Mouse (Mus musculus) midbrain, embryonic 14.5 days (tissue): ENCODE data around the gene Ywhab. TPM values are rescaled to one million over a fixed set of nuclear protein-coding genes. Genes with fewer than 3 reads are reported as not detected.

Source experiments
- ATAC-seq: fragments of 200-750 bp; cut with Nextera tagmentation; 2 replicates; pipeline ENCODE4 v1.8.0; 2017; ENCODE audit warnings: moderate number of reproducible peaks, moderate library complexity; ENCODE audit not compliant: low FRiP score, low TSS enrichment
- DNase-seq: peaks from one replicate; pipeline ENCODE4 v3.0.0-alpha.2; 2015
- H3K27ac ChIP-seq: fragments of 300-500 bp; sonication (generic); replicated peaks from 2 replicates; pipeline ENCODE4 v1.5.1; 2014; ENCODE audit warnings: mild to moderate bottlenecking, low read depth, low read length, moderate library complexity
- H3K27me3 ChIP-seq: fragments of 300-500 bp; sonication (generic); 2 replicates; pipeline ENCODE4 v1.6.1; 2014; ENCODE audit warnings: low read length, control low read depth, mixed read lengths; ENCODE audit not compliant: control insufficient read depth, insufficient read depth
- H3K36me3 ChIP-seq: fragments of 300-500 bp; sonication (generic); 2 replicates; pipeline ENCODE4 v1.6.1; 2014; ENCODE audit warnings: low read length, control low read depth; ENCODE audit not compliant: control insufficient read depth, insufficient read depth
- H3K4me1 ChIP-seq: fragments of 300-500 bp; sonication (generic); 2 replicates; pipeline ENCODE4 v1.6.1; 2014; ENCODE audit warnings: mild to moderate bottlenecking, antibody characterized with exemption, low read length, control low read depth; ENCODE audit not compliant: control insufficient read depth, insufficient read depth
- H3K4me2 ChIP-seq: fragments of 300-500 bp; sonication (generic); 2 replicates; pipeline ENCODE4 v1.6.1; 2014; ENCODE audit warnings: mild to moderate bottlenecking, low read length, moderate library complexity
- H3K4me3 ChIP-seq: fragments of 300-500 bp; sonication (generic); replicated peaks from 2 replicates; pipeline ENCODE4 v1.5.1; 2014; ENCODE audit warnings: low read depth, low read length
- H3K9ac ChIP-seq: fragments of 300-500 bp; sonication (generic); replicated peaks from 2 replicates; pipeline ENCODE4 v1.6.1; 2014; ENCODE audit warnings: mild to moderate bottlenecking, low read length, moderate library complexity
- H3K9me3 ChIP-seq: fragments of 300-500 bp; sonication (generic); 2 replicates; pipeline ENCODE4 v1.6.1; 2016; ENCODE audit warnings: low read length, control low read depth, mixed read lengths; ENCODE audit not compliant: control insufficient read depth
- WGBS: fragments of 180-500 bp; shearing (Covaris S2); extraction: QIAGEN DNeasy Blood & Tissue Kit; methylation state at CpG from one replicate; pipeline ENCODE4 v1.1.7; 2014; 5-methylcytosine and 5-hydroxymethylcytosine counted together
- polyA plus RNA-seq: library from polyadenylated mRNA; unstranded; fragments of >200 nt; fragmentation: Nextera tagmentation; extraction: Ambion mirVana; gene quantifications from 2 replicates; pipeline ENCODE4 v1.2.1, GENCODE M21; 2014

Ywhab gene
- polyA plus RNA-seq, 1 experiment from 2014 or later = 437 TPM

DNA sequence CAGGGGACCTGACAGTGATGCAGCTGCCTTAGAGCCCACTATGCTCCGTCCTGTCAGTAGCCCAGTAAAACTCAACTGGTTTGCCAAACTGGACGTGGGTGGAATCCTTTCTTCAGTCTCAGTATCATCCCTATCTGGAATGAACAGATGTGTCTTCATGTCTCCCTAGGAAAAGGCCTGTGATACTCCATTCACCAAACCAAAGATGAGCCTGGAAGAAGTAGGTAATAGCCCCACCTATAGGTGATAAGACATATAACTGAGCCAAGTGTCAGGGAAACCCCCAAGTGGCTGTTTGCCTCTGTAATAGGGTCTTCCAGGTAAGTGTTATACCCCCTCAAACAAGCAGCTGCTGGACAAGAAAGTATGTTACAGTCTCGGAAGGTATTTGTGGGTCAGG, 24.1 kb downstream of the Ywhab start:
- 91% methylated on average over 3 of the region's 3 CpGs for WGBS
- Histone ChIP-seq H3K36me3 (peaks cover 59% of the 10 kb centered on the region), H3K4me2 (no peak overlapping the region), H3K4me3 (no peak overlapping the region), H3K9me3 (no peaks in the 10 kb centered on the region), H3K9ac (no peak overlapping the region), H3K27ac (no peak overlapping the region), H3K27me3 (no peaks in the 10 kb centered on the region), H3K4me1 (no peaks in the 10 kb centered on the region)
- no peak for ATAC-seq
- peak; percentile 25 for DNase-seq

DNA sequence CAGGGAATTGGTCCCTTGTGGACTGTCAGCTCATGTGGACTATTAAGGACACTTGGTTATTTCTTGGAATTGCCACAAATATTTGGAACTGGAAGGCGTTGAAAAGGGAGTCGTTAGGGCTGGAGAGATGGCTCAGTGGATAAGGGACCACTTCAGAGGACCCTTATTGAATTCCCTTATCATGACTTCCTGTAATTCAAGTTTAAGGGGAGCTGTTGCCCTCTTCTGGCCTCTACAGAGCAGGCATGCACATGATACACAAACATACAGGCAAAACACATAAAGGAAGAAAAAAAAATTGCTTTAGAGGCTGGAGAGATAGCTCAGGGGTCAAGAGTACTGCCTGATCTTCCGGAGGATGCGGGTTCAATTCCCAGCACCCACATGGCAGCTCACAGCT, 25.2 kb downstream of the Ywhab start:
- WGBS = 94% methylated on average over 4 of the region's 4 CpGs

DNA sequence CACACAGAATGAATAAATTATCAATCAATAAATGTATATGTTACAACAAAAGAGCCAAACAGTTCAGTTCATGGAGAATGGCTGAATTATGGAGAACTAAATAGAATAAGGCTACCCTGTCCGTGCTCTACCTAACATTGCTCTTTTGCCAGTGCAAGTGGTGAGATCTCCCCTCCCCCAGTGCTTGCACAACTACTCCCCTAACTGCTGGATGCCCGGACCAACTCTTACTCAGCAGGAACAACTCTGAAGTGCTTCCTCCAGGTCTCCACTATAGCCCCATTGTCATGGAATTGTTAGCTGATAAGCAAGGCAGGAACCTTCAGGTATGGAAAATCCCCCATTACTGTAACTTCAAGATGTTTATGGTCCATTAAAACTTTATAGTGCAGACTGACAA, 27.3 kb downstream of the Ywhab start:
- Histone ChIP-seq H3K27me3 (no peaks in the 10 kb centered on the region), H3K4me3 (no peak overlapping the region), H3K9me3 (no peaks in the 10 kb centered on the region), H3K36me3 (peaks cover 28% of the 10 kb centered on the region), H3K9ac (no peak overlapping the region), H3K27ac (no peak overlapping the region), H3K4me1 (no peaks in the 10 kb centered on the region), H3K4me2 (no peak overlapping the region)
- WGBS = 57% methylated on average over 2 of the region's 2 CpGs
- ATAC-seq = no peak
- no peak for DNase-seq

More for the DNA sequence above, 25.2 kb downstream of the Ywhab start:
- no peaks in the 10 kb centered on the region for H3K9me3 ChIP-seq
- H3K4me2 ChIP-seq = no peak overlapping the region
- H3K4me3 ChIP-seq = no peak overlapping the region
- no peak overlapping the region for H3K27ac ChIP-seq
- peaks cover 50% of the 10 kb centered on the region for H3K36me3 ChIP-seq
- DNase-seq = no peak
- no peaks in the 10 kb centered on the region for H3K27me3 ChIP-seq
- H3K9ac ChIP-seq = no peak overlapping the region
- H3K4me1 ChIP-seq = no peaks in the 10 kb centered on the region
- no peak for ATAC-seq

DNA sequence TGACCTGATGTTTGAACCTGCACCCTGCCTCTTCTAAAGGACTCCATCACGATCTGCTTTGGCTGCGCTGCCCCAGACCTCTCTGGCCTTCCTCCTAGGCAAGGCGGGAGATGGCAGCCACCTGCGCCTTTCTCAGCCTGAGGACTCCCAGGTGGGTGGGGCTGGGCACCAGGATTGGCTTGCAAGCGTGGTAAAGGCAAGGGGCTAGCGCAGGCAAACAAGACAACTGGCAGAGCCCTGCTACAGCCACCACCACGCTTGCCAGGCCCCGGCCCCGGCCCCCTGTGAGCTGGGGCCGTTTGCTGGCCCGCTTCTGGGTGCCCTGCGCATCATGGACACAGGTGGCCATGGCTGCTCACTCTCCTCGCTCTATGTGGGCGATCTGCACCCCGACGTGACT, 30.4 kb downstream of the Ywhab start, which contains the start of gene Pabpc1l:
Gene Pabpc1l, plus strand, starts transcription at position 301 of the 400 bp plus-strand sequence.
- 88% methylated on average over 16 of the region's 16 CpGs for WGBS
- H3K4me1 ChIP-seq = no peaks in the 10 kb centered on the region
- ATAC-seq (no peak), DNase-seq (no peak)
- H3K9ac ChIP-seq = no peak within 1 kb of the TSS
- H3K27ac ChIP-seq = no peak within 1 kb of the TSS
- no peaks in the 10 kb centered on the region for H3K9me3 ChIP-seq
- H3K36me3 ChIP-seq = no peaks in the 10 kb centered on the region; the same call in 1 of the 2 replicates
- no peaks in the 10 kb centered on the region for H3K27me3 ChIP-seq
- H3K4me2 ChIP-seq = no peak within 1 kb of the TSS
- no peak within 1 kb of the TSS for H3K4me3 ChIP-seq

DNA sequence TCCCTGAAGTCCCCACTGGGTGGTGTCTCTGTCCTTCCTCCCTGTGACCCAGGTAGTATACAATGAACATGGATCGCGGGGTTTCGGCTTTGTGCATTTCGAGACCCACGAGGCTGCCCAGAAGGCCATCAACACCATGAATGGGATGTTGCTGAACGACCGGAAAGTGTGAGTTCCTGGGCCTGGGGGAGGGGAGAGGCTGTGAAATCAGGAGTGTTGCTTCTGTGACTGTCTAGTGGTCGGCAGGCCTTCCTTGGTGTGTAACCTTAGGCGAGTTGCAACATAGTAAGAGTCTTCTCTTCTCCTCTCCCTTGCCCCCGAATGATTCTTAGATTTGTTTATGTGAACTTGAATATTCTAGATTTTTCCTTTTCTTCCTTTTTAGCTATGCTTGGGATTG, 36.4 kb downstream of the Ywhab start:
- Histone ChIP-seq H3K27me3 (no peaks in the 10 kb centered on the region), H3K9ac (no peak overlapping the region), H3K4me1 (no peaks in the 10 kb centered on the region), H3K9me3 (no peaks in the 10 kb centered on the region), H3K36me3 (no peaks in the 10 kb centered on the region), H3K27ac (no peak overlapping the region), H3K4me2 (no peak overlapping the region), H3K4me3 (no peak overlapping the region)
- ATAC-seq = no peak
- 86% methylated on average over 10 of the region's 10 CpGs for WGBS
- no peak for DNase-seq

DNA sequence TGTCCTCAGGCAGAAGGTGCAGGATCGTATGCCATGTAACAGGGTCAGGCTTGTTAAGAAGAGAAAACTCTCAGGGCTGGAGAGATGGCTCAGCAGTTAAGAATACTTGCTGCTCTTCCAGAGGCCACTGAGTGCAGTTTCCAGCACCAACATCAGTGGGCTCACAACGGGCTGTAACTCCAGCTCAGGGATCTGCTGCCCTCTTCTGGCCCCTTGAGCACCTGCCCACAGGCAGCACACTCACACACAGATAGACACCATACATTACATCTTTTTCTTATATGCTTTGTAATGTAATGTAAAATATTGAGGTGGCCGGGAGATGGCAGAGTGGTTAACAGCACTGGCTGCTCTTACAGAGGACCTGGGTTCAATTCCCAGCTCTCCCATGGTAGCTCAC, 38.2 kb downstream of the Ywhab start:
- ATAC-seq (no peak), DNase-seq (no peak)
- Histone ChIP-seq H3K27ac (no peak overlapping the region), H3K4me2 (no peak overlapping the region), H3K27me3 (no peaks in the 10 kb centered on the region), H3K4me3 (no peak overlapping the region), H3K9ac (no peak overlapping the region), H3K4me1 (no peaks in the 10 kb centered on the region), H3K9me3 (no peaks in the 10 kb centered on the region), H3K36me3 (no peaks in the 10 kb centered on the region)
- 91% methylated on average over 3 of the region's 3 CpGs for WGBS

DNA sequence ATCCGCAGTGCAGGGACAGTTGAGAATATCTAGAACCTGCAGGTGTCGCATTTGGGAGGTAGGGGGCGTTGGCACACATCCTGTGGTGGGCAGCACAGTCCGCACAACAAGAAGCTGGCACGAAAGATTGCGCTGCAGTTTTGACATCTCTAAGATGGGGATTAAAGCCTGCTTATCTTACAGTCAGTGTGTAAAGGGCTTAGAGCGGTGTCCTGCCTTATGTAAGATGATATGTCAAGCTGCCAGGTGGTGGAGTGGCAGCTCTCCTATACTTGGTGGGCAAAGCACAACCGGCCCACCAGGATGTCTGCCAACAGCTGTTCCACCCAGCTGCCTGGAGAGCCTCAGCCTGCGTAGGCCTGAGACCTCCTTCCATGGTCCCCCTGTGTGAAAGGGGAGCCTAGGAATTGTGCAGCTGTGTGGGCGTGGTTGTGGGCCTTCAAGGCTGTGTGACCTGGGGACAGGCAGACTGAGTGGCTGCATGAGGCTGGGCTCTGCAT, 41.8 kb downstream of the Ywhab start:
- Histone ChIP-seq H3K9me3 (no peaks in the 10 kb centered on the region), H3K4me2 (no peak overlapping the region), H3K4me3 (no peak overlapping the region), H3K36me3 (no peaks in the 10 kb centered on the region), H3K9ac (no peak overlapping the region), H3K27me3 (no peaks in the 10 kb centered on the region), H3K4me1 (no peaks in the 10 kb centered on the region), H3K27ac (no peak overlapping the region)
- peak; percentile 22 for DNase-seq
- no peak for ATAC-seq
- WGBS = 51% methylated on average over 10 of the region's 10 CpGs

DNA sequence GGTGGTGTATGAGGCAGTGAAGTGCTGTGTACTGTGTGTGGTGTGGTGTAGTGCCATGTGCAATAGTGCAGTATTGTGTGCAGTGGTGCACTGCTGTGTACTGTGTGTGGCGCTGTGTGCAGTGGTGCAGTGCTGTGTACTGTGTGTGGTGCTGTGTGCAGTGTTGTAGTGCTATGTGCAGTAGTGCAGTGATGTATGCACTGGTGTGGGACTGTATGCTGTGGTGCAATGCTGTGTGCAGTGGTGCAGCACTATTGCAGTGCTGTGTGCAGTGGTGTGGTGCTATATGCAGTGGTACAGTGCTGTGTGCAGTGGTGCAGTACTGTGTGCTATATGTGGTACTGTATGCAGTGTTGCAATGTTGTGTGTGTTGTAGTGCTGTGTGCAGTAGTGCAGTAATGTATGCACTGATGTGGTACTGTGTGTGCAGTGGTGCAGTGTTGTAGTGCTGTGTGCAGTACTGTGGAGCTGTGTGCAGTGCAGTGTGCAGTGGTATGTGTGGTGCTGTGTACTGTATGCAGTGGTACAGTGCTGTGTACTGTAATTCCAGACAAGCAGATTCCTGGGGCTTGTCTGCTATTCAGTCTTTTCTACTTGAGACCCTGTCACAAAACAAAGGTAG, 43.8 kb downstream of the Ywhab start:
- 96% methylated on average over 1 of the region's 1 CpGs for WGBS
- peak; percentile 40; the same call in 1 of the 2 replicates for ATAC-seq
- Histone ChIP-seq H3K27me3 (no peaks in the 10 kb centered on the region), H3K27ac (no peak overlapping the region), H3K9ac (no peak overlapping the region), H3K4me3 (no peak overlapping the region), H3K4me1 (no peaks in the 10 kb centered on the region), H3K4me2 (no peak overlapping the region), H3K36me3 (no peaks in the 10 kb centered on the region), H3K9me3 (no peaks in the 10 kb centered on the region)
- no peak for DNase-seq

DNA sequence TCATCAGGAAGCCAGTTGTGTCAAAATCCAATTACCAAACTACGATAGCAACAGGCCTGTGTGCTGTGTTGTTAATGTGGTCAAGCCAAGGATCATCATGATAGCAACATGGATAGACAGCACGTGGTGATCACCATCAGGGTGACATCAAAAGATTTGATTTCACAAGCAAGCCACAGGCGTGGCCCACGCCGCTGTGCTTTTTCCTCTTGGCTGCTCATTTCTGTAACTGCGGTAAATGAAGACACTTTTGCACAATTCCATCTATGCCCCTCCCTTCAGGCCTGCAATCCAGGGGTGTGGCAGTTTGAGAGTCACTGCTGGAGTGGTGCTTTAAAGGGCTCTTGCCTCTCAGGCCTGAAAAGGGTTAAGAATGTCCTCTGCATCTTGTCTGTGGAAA, 46.2 kb downstream of the Ywhab start:
- DNase-seq (no peak), ATAC-seq (no peak)
- Histone ChIP-seq H3K27me3 (no peaks in the 10 kb centered on the region), H3K4me3 (no peak overlapping the region), H3K9me3 (no peaks in the 10 kb centered on the region), H3K9ac (no peak overlapping the region), H3K4me1 (no peaks in the 10 kb centered on the region), H3K27ac (no peak overlapping the region), H3K4me2 (no peak overlapping the region), H3K36me3 (no peaks in the 10 kb centered on the region)
- 83% methylated on average over 6 of the region's 6 CpGs for WGBS
